Mouse (Mus musculus) lung, embryonic 14.5 days (tissue): Measurements from ENCODE around the gene Med11. TPM values are rescaled to one million over a fixed set of nuclear protein-coding genes. Genes with fewer than 3 reads are reported as not detected.
A peak's percentile ranks its signal among the peaks of the same experiment; 100 is the strongest.
"Not testable (repeated sequence)": the region's sequence is repeated elsewhere in the genome, so short reads cannot be mapped to it uniquely, and the experiment has no call there.

Experiments used
- ATAC-seq: fragments of 200-750 bp; cut with Nextera tagmentation; 2 replicates; pipeline ENCODE4 v1.8.0; 2017; ENCODE audit warnings: mild to moderate bottlenecking, moderate TSS enrichment, moderate library complexity; ENCODE audit not compliant: insufficient read depth
- DNase-seq: peaks from one replicate; pipeline ENCODE4 v3.0.0-alpha.2; 2015
- H3K27ac ChIP-seq: fragments of 300-500 bp; sonication (generic); 2 replicates; pipeline ENCODE4 v1.5.1; 2014; ENCODE audit warnings: low read depth, mild to moderate bottlenecking, moderate library complexity
- H3K27me3 ChIP-seq: fragments of 300-500 bp; sonication (generic); 2 replicates; pipeline ENCODE4 v1.6.1; 2014; ENCODE audit warnings: low read length, control low read depth; ENCODE audit not compliant: insufficient read depth
- H3K36me3 ChIP-seq: fragments of 300-500 bp; sonication (generic); 2 replicates; pipeline ENCODE4 v1.6.1; 2014; ENCODE audit warnings: control low read depth; ENCODE audit not compliant: insufficient read depth
- H3K4me1 ChIP-seq: fragments of 300-500 bp; sonication (generic); 2 replicates; pipeline ENCODE4 v1.6.1; 2014; ENCODE audit warnings: antibody characterized with exemption, control low read depth; ENCODE audit not compliant: insufficient read depth
- H3K4me2 ChIP-seq: fragments of 300-500 bp; sonication (generic); 2 replicates; pipeline ENCODE4 v1.6.1; 2014; ENCODE audit warnings: mild to moderate bottlenecking
- H3K4me3 ChIP-seq: fragments of 300-500 bp; sonication (generic); 2 replicates; pipeline ENCODE4 v1.5.1; 2014; ENCODE audit warnings: low read depth, low read length
- H3K9ac ChIP-seq: fragments of 300-500 bp; sonication (generic); 2 replicates; pipeline ENCODE4 v1.6.1; 2014
- H3K9me3 ChIP-seq: fragments of 300-500 bp; sonication (generic); 2 replicates; pipeline ENCODE4 v1.6.1; 2016; ENCODE audit warnings: low read depth, low read length, control low read depth
- CTCF ChIP-seq: IDR thresholded peaks from 2 replicates; pipeline ENCODE4 v1.5.1; 2016; ENCODE audit warnings: antibody characterized with exemption, low read depth
- WGBS: fragments of 180-500 bp; shearing (Covaris S2); extraction: QIAGEN DNeasy Blood & Tissue Kit; methylation state at CpG from one replicate; pipeline ENCODE4 v1.1.7; 2014; 5-methylcytosine and 5-hydroxymethylcytosine counted together
- polyA plus RNA-seq: library from polyadenylated mRNA; unstranded; fragments of >200 nt; fragmentation: Nextera tagmentation; extraction: Ambion mirVana; gene quantifications from 2 replicates; pipeline ENCODE4 v1.2.1, GENCODE M21; 2014

The Med11 gene
- polyA plus RNA-seq, 1 experiment from 2014 or later, result 47.9 TPM

DNA sequence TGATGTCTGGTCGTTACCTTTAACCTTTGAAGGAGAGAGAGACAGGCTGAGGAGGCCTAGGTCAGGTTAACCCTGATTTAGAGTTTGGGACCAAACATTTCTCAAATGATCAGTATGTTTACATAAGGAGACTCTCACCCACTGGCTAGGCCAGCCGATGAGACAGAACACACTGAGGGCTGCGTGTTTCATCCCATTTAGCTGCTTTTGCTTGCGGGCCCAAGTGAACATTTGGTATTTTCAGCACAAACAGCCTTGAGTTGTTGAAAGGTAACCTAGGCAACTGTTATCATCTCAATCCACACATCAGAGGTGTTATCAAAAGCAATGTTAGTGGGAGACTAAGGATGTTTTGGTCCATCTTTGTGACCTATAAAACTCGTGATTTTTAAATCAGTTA lies 32.2 kb upstream of the Med11 start:
- H3K27ac ChIP-seq, result no peak overlapping the region
- no peak for DNase-seq
- H3K4me2 ChIP-seq, result no peak overlapping the region
- no peaks in the 10 kb centered on the region for H3K4me1 ChIP-seq
- ATAC-seq, result no peak
- H3K4me3 ChIP-seq, result no peak overlapping the region
- no peaks in the 10 kb centered on the region for H3K27me3 ChIP-seq
- no peak overlapping the region for H3K9ac ChIP-seq
- H3K9me3 ChIP-seq, result no peaks in the 10 kb centered on the region
- no peaks in the 10 kb centered on the region for H3K36me3 ChIP-seq
- TF ChIP-seq CTCF, result no peak
- WGBS, result 23% methylated on average over 5 of the region's 5 CpGs

- not testable (repeated sequence) for ATAC-seq, H3K9ac ChIP-seq, H3K36me3 ChIP-seq, H3K27me3 ChIP-seq, H3K4me2 ChIP-seq, H3K9me3 ChIP-seq, H3K27ac ChIP-seq, H3K4me3 ChIP-seq, H3K4me1 ChIP-seq, DNase-seq
- WGBS, result 74% methylated on average over 6 of the region's 6 CpGs
These were observed 25.1 kb upstream of the Med11 start for GRCm38 (mm10) chr11:70426598-70426997.

- H3K36me3 ChIP-seq, result peaks cover 8% of the 10 kb centered on the region; the same call in 1 of the 2 replicates
- H3K27me3 ChIP-seq, result no peaks in the 10 kb centered on the region
- no peaks in the 10 kb centered on the region for H3K9me3 ChIP-seq
- ATAC-seq, result no peak
- peak; percentile 1 for DNase-seq
- H3K4me3 ChIP-seq, result peak overlapping the region; percentile 68
- 32% methylated on average over 5 of the region's 5 CpGs for WGBS
- no peak for TF ChIP-seq CTCF
- peaks cover 8% of the 10 kb centered on the region for H3K4me1 ChIP-seq
- 0 out of 2 replicates have a peak overlapping the region, but pooled peaks have one; percentile 0 for H3K9ac ChIP-seq
- peak overlapping the region; percentile 82 for H3K4me2 ChIP-seq
- no peak overlapping the region for H3K27ac ChIP-seq
These were observed 20.1 kb upstream of the Med11 start for GRCm38 (mm10) chr11:70431574-70431973.

- H3K9ac ChIP-seq, result peak within 1 kb of the TSS; percentile 71
- peak within 1 kb of the TSS; percentile 51 for H3K27ac ChIP-seq
- peak within 1 kb of the TSS; percentile 68 for H3K4me3 ChIP-seq
- no peaks in the 10 kb centered on the region for H3K27me3 ChIP-seq
- no peaks in the 10 kb centered on the region for H3K9me3 ChIP-seq
- peaks cover 8% of the 10 kb centered on the region for H3K4me1 ChIP-seq
- peak; percentile 97 for ATAC-seq
- peak within 1 kb of the TSS; percentile 82 for H3K4me2 ChIP-seq
- peaks cover 14% of the 10 kb centered on the region; the same call in 1 of the 2 replicates for H3K36me3 ChIP-seq
- DNase-seq, result peak; percentile 99
- TF ChIP-seq CTCF, result peak; percentile 63
- WGBS, result under 1% methylated on average over 75 of the region's 75 CpGs
These were observed 19.4 kb upstream of the Med11 start, which contains the start of gene Arrb2 for GRCm38 (mm10) chr11:70432048-70432894. Arrb2 (plus strand) TSS chr11:70432635.

DNA sequence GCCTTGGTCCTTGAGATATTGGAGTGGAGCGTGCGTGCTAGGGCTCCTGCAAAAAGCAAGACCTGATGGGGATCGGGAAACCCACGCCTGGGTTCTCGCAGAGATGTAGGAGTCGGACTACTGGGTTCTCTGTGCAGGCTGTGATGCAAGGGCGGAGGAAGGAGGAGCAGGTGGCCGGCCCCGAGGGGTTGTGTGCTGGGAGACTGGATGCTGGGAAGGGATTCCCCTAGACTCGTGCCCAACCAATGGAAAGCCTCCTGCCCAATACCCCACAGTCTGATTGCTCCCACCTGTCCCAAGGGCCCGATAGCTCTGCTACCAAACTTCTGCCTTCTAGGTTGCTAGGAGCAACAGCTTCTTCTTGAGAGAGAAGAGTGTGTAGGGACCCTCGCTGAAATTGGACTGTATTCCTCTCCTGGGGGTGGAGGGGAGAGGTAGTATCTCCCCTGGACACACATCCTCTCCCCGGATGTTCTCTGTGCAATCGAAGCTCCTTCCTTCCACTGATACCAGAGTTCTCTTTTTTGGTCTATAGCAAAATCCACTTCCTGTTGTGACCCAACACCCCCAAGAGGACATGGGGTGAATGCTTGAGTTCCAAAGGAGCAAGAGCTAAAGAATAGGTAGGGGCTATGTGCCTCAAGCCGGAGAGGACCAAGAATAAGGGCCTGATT lies 18.7 kb upstream of the Med11 start:
- Histone ChIP-seq H3K27ac (peak overlapping the region; percentile 51), H3K4me1 (peaks cover 8% of the 10 kb centered on the region), H3K36me3 (peaks cover 22% of the 10 kb centered on the region; the same call in 1 of the 2 replicates), H3K9ac (peak overlapping the region; percentile 71), H3K4me2 (peak overlapping the region; percentile 82), H3K27me3 (no peaks in the 10 kb centered on the region), H3K9me3 (no peaks in the 10 kb centered on the region), H3K4me3 (peak overlapping the region; percentile 68)
- DNase-seq (peak; percentile 42), ATAC-seq (no peak; the same call in 1 of the 2 replicates)
- WGBS, result 7% methylated on average over 15 of the region's 15 CpGs
- no peak for TF ChIP-seq CTCF

DNA sequence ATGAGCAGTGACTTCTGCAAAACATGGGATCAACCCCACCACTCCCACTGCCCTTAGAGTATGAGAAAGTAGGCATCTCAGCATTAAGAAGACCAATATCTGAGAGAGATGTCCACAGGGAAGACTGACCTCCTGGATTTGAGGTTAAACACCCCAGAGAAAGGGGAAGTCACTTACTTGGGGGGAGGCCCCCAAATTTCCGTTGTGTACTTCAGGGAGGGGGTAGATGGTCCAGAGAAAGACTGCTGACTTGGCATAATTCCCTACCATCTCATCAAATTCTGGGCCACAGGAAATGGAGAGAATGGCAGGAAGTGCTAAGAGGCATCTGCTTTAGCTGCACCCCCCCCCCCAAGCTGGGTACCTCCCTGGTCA lies 18.2 kb upstream of the Med11 start:
- H3K9me3 ChIP-seq, result no peaks in the 10 kb centered on the region
- TF ChIP-seq CTCF, result no peak
- H3K4me1 ChIP-seq, result peaks cover 8% of the 10 kb centered on the region
- WGBS, result 57% methylated on average over 1 of the region's 1 CpGs
- ATAC-seq, result no peak
- H3K4me3 ChIP-seq, result peak overlapping the region; percentile 68
- H3K9ac ChIP-seq, result peak overlapping the region; percentile 71; the same call in 1 of the 2 replicates
- no peaks in the 10 kb centered on the region for H3K27me3 ChIP-seq
- H3K4me2 ChIP-seq, result peak overlapping the region; percentile 82
- peak; percentile 18 for DNase-seq
- H3K36me3 ChIP-seq, result peaks cover 26% of the 10 kb centered on the region; the same call in 1 of the 2 replicates
- H3K27ac ChIP-seq, result no peak overlapping the region

- H3K4me1 ChIP-seq, result peaks cover 8% of the 10 kb centered on the region
- H3K36me3 ChIP-seq, result peaks cover 30% of the 10 kb centered on the region
- no peaks in the 10 kb centered on the region for H3K27me3 ChIP-seq
- peak overlapping the region; percentile 68; the same call in 1 of the 2 replicates for H3K4me3 ChIP-seq
- ATAC-seq (no peak), DNase-seq (no peak)
- WGBS, result 89% methylated on average over 3 of the region's 3 CpGs
- H3K4me2 ChIP-seq, result peak overlapping the region; percentile 82
- TF ChIP-seq CTCF, result no peak
- no peaks in the 10 kb centered on the region for H3K9me3 ChIP-seq
- 0 out of 2 replicates have a peak overlapping the region, but pooled peaks have one; percentile 71 for H3K9ac ChIP-seq
- no peak overlapping the region for H3K27ac ChIP-seq
These were observed 17.8 kb upstream of the Med11 start for GRCm38 (mm10) chr11:70433951-70434350.
